Mouse (Mus musculus): ENCODE data around the gene Anapc10. TPM values are rescaled to one million over a fixed set of nuclear protein-coding genes. Genes with fewer than 3 reads are reported as not detected.
"Not testable (repeated sequence)": the region's sequence is repeated elsewhere in the genome, so short reads cannot be mapped to it uniquely, and the experiment has no call there.

Anapc10 gene
- 9.2 TPM for polyA plus RNA-seq (2012; fragmentation: generic; extraction: Trizol)
- long read RNA-seq, experiment 1, full-length matches to known transcripts = 15 of 52 reads
- long read RNA-seq, experiment 1, partial matches to known transcripts = 9 of 52 reads
- long read RNA-seq, experiment 1, other reads (novel, unspliced or antisense) = 28 of 52 reads
- long read RNA-seq, experiment 2, full-length matches to known transcripts = 5 of 16 reads
- long read RNA-seq, experiment 2, partial matches to known transcripts = 1 of 16 reads
- long read RNA-seq, experiment 2, other reads (novel, unspliced or antisense) = 10 of 16 reads

DNA sequence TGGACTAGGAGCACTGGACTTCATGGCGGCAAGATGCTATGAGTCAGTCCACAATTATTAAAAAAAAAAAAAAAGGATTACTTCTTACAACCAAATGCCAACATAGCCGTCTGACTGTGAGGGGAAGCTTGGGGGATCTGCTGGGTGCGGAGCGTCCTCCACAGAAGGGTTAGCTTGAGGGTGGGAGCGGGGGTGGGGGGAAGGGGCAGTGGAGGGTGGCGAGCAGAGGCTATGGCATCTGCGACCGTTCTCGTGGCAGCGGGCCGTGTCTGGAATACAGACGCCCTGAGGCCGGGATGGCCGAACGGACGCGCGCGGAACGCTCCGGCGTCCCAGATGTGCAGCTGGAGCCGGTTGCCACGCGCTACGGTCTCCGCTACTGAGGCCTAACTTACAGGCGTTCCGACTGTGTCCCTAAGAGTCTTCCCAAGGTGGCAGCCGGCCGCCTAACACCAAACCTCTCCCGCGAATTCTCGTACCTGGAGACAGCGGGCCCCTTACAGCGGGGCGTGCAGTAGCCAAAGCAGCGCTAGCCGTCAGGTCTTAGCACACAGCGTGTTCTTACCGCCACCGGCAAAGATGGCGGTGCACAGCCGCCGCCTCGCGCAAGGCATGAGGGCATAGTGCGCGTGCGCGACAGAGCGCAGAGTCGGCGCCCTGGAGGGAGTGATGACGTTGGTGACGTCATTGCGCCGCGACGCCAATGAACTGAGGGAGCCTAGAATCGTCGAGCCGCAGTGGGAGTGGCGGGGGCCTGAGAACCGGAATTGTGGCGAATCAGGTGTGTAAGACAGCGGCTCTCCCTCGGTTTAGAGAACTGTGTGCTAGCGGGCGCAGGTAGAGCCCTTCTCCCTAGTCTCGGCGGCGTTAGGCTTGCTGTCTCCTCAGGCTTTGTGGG lies at the start of gene Anapc10, which contains the start of gene Abce1:
Gene Anapc10 (plus strand): TSS at position 757 of the 898 bp plus-strand sequence.
Gene Abce1 (minus strand): TSS at position 677 of the 898 bp plus-strand sequence.
- Histone ChIP-seq H3K4me3 (ENCODE audit: insufficient read depth, poor library complexity, severe bottlenecking) (peak within 1 kb of the TSS; percentile 81), H3K79me2 (ENCODE audit: control insufficient read depth, insufficient read depth) (peaks cover 69% of the 10 kb centered on the region), H3K79me3 (ENCODE audit: low read depth) (peaks cover 53% of the 10 kb centered on the region), H3ac (ENCODE audit: control insufficient read depth, insufficient read length, low read depth) (peak within 1 kb of the TSS; percentile 76), H3K36me3 (ENCODE audit: control insufficient read depth, insufficient read depth) (peaks cover 35% of the 10 kb centered on the region), H3K27me3 (ENCODE audit: control insufficient read depth, insufficient read depth, insufficient read length) (no peaks in the 10 kb centered on the region)
- TF ChIP-seq MYOG (IDR thresholded peaks at IDR 0.05; ENCODE audit: control insufficient read depth, extremely low read depth, insufficient read length) = no peak
- no peak for TF ChIP-seq USF1 (IDR thresholded peaks at IDR 0.05; ENCODE audit: low read depth)
- no peak for TF ChIP-seq MYOD1 (IDR thresholded peaks at IDR 0.05; ENCODE audit: control insufficient read depth, insufficient read length, low read depth)
- peak; percentile 93 for TF ChIP-seq MAX (IDR thresholded peaks at IDR 0.05)

DNA sequence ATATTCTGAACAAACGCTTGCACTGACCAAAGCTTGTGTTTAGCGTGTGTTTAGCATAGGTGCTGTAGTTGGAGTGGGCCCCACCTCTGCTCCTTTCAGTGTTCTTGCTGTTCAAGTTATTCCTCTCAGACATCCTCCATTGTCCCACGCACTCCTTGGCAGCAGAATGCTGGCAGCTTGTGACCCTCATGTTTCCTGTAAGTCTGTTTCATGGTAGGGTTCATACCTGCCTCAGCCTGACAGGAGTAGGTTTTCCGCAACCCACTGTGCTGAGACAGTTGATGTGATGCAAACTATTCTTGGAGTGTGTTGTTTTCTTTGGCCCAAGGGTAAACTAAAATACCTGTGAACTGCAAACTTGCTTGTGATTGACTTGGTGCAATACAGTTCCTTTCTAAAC lies 35.2 kb upstream of the Anapc10 start:
- no peak for TF ChIP-seq USF1 (IDR thresholded peaks at IDR 0.05; ENCODE audit: low read depth)
- TF ChIP-seq MAX (IDR thresholded peaks at IDR 0.05) = no peak
- TF ChIP-seq CEBPB (IDR thresholded peaks at IDR 0.05; ENCODE audit: low read depth) = no peak
- TF ChIP-seq CTCF (IDR thresholded peaks at IDR 0.05; ENCODE audit: control insufficient read depth, insufficient read depth, insufficient read length) = no peak
- TF ChIP-seq MYOG (IDR thresholded peaks at IDR 0.05; ENCODE audit: control insufficient read depth, extremely low read depth, insufficient read length) = no peak
- no peak for TF ChIP-seq FOSL1 (IDR thresholded peaks at IDR 0.05; ENCODE audit: insufficient read depth, low read length, poor library complexity, severe bottlenecking)
- TF ChIP-seq MYOD1 (IDR thresholded peaks at IDR 0.05; ENCODE audit: control insufficient read depth, insufficient read length, low read depth) = no peak

DNA sequence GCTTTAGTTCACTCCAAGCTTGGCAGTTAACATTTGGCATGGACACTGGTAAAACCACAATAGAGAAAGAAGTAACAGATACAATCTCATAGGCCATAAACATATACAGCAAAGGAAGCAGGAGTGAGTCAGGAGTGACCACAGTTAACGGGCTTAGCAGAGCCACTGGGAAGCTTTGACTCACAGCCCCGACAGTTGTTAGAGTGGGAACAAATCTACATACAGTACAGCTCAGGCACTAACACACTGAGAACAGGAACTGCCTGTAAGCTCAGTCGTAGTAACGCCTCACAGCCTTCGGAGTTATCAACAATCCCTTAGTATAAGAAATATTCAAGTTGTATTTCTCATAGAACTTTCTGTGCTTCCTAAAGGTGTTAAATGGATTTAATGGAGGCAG lies 32.6 kb upstream of the Anapc10 start:
- Histone ChIP-seq H3K27me3 (ENCODE audit: control insufficient read depth, insufficient read depth, insufficient read length) (no peaks in the 10 kb centered on the region), H3ac (ENCODE audit: control insufficient read depth, insufficient read length, low read depth) (no peak overlapping the region), H3K79me3 (ENCODE audit: low read depth) (peaks cover 16% of the 10 kb centered on the region), H3K79me2 (ENCODE audit: control insufficient read depth, insufficient read depth) (peaks cover 27% of the 10 kb centered on the region), H3K36me3 (ENCODE audit: control insufficient read depth, insufficient read depth) (peaks cover 63% of the 10 kb centered on the region), H3K4me3 (ENCODE audit: insufficient read depth, poor library complexity, severe bottlenecking) (no peak overlapping the region)
- TF ChIP-seq FOSL1 (IDR thresholded peaks at IDR 0.05; ENCODE audit: insufficient read depth, low read length, poor library complexity, severe bottlenecking) = peak; percentile 78
- no peak for TF ChIP-seq USF1 (IDR thresholded peaks at IDR 0.05; ENCODE audit: low read depth)
- no peak for TF ChIP-seq MYOG (IDR thresholded peaks at IDR 0.05; ENCODE audit: control insufficient read depth, extremely low read depth, insufficient read length)
- no peak for TF ChIP-seq CEBPB (IDR thresholded peaks at IDR 0.05; ENCODE audit: low read depth)
- TF ChIP-seq MYOD1 (IDR thresholded peaks at IDR 0.05; ENCODE audit: control insufficient read depth, insufficient read length, low read depth) = peak; percentile 34

More for the DNA sequence above, 35.2 kb upstream of the Anapc10 start:
- H3K79me2 ChIP-seq (ENCODE audit: control insufficient read depth, insufficient read depth) = peaks cover 50% of the 10 kb centered on the region
- H3K27me3 ChIP-seq (ENCODE audit: control insufficient read depth, insufficient read depth, insufficient read length) = no peaks in the 10 kb centered on the region
- H3ac ChIP-seq (ENCODE audit: control insufficient read depth, insufficient read length, low read depth) = no peak overlapping the region
- H3K79me3 ChIP-seq (ENCODE audit: low read depth) = peaks cover 21% of the 10 kb centered on the region
- H3K36me3 ChIP-seq (ENCODE audit: control insufficient read depth, insufficient read depth) = peaks cover 60% of the 10 kb centered on the region
- no peak overlapping the region for H3K4me3 ChIP-seq (ENCODE audit: insufficient read depth, poor library complexity, severe bottlenecking)

DNA sequence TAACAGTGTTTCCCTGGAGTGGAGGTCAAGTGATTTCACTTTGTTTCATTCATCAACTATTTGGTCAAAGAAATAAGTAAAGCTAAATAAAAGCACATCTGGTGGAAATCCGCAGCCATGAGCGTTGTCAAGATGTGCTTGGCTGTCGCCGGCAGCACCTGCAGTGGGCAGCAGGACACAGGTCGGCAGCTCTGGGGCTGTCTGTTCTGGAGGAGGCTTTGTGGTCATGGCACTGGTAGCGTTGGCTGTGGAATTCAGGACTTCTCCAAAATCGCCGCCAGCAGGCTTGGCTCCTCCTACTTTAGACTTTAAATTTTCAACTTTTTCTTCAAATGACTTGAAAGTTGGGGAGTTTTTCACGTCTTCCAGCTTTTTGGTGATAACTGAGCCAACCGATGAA lies 31.5 kb upstream of the Anapc10 start:
- Histone ChIP-seq H3K36me3 (ENCODE audit: control insufficient read depth, insufficient read depth) (peaks cover 64% of the 10 kb centered on the region), H3K79me2 (ENCODE audit: control insufficient read depth, insufficient read depth) (peaks cover 16% of the 10 kb centered on the region), H3K79me3 (ENCODE audit: low read depth) (peaks cover 13% of the 10 kb centered on the region)
- H3ac ChIP-seq (ENCODE audit: control insufficient read depth, insufficient read length, low read depth); H3K27me3 ChIP-seq (ENCODE audit: control insufficient read depth, insufficient read depth, insufficient read length); H3K4me3 ChIP-seq (ENCODE audit: insufficient read depth, poor library complexity, severe bottlenecking): not testable (repeated sequence)

DNA sequence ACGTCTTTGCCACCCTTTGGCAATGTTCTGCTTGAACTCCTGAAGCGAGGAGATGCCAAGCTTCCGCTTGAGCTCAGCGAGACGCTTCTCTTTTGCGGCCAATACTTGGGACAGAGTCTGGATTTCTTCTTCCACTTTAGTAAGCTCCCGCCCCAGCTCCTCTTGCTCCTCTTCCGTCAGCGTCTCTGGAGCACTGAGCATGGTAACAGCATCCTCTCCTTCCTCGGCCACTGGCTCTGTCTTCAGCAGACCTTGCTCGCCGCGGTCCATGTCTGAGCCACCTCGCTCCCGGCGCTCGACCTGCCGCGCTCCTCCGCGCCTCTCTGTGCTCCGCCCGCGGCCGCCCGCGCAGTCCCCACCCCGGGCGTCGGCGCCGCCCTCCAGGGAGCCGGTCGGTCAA lies 31.1 kb upstream of the Anapc10 start:
- H3K4me3 ChIP-seq (ENCODE audit: insufficient read depth, poor library complexity, severe bottlenecking) = no peak overlapping the region

More for the DNA sequence above, 31.1 kb upstream of the Anapc10 start:
- Histone ChIP-seq H3K36me3 (ENCODE audit: control insufficient read depth, insufficient read depth) (peaks cover 64% of the 10 kb centered on the region), H3K79me3 (ENCODE audit: low read depth) (peaks cover 8% of the 10 kb centered on the region), H3ac (ENCODE audit: control insufficient read depth, insufficient read length, low read depth) (no peak overlapping the region), H3K27me3 (ENCODE audit: control insufficient read depth, insufficient read depth, insufficient read length) (no peaks in the 10 kb centered on the region), H3K79me2 (ENCODE audit: control insufficient read depth, insufficient read depth) (peaks cover 11% of the 10 kb centered on the region)
- TF ChIP-seq MAX (IDR thresholded peaks at IDR 0.05) = no peak
- TF ChIP-seq MYOG (IDR thresholded peaks at IDR 0.05; ENCODE audit: control insufficient read depth, extremely low read depth, insufficient read length) = no peak
- no peak for TF ChIP-seq MYOD1 (IDR thresholded peaks at IDR 0.05; ENCODE audit: control insufficient read depth, insufficient read length, low read depth)
- TF ChIP-seq USF1 (IDR thresholded peaks at IDR 0.05; ENCODE audit: low read depth) = no peak
- no peak for TF ChIP-seq CEBPB (IDR thresholded peaks at IDR 0.05; ENCODE audit: low read depth)
- TF ChIP-seq CTCF (IDR thresholded peaks at IDR 0.05; ENCODE audit: control insufficient read depth, insufficient read depth, insufficient read length) = no peak
- TF ChIP-seq FOSL1 (IDR thresholded peaks at IDR 0.05; ENCODE audit: insufficient read depth, low read length, poor library complexity, severe bottlenecking) = no peak

All from C2C12 (cell line).